Mouse (Mus musculus) kidney, postnatal 25 days (tissue): ENCODE measurements around the gene Tbc1d1.

Experiments
- DNase-seq, 2 experiments: peaks; one replicate each; pipeline ENCODE4 v3.0.0; 2021; ENCODE audit warnings: mixed read lengths in 2 of 2

The Tbc1d1 gene

DNA sequence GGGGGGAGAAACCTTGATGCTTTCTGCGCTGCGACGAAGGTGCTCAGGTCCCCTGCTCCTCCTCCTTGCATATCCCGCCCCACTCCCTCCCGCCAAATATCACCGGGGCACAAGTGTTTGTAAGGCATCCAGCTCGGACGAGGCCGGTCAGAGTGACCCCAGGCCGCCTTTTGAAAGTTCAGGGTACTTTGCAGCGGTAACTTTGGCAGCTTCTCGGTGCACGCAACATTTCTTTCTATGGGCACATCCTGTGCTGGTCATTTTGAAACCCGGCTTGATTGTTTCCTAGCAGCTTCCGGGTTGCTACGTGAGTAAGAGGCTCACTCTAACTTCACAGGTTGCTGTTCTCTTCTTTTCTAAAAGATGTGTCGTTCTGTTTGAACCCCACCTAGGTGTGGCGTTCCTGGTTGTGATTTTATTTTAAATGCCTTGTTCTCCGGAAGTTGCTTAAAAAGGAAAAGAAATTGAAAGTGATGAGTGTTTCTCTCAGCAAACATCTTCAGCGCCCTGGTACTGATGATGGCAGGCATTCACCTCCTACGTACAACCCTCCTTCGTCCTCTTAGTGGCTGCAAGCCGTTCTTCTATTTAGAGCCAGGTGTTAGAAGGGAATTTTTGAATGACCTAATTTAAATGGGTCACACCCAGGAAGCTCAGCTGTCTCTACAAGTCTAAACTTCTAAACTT is 4.7 kb downstream of the Tbc1d1 start:
- DNase-seq = peak in 1 of 2 experiments; percentile 7

DNA sequence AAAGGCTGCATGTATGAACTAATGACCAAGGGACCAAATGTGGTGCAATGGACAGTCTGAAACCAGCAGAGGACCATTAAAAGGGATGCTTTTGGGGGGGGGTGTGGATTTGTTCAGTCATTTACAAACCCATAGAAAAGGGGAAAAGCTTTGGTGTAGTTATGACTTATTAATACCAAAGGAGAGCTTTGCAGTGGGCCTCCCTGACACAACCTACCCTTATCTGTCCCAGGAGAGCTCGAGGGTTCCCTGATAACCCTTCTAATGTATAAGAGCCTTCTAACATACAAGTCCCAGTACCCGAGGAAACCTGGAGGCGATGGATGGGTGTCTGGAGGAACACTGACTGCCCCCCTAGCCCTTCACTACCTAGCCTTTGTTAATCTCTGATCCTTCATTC is 5.8 kb downstream of the Tbc1d1 start:
- no peak for DNase-seq

DNA sequence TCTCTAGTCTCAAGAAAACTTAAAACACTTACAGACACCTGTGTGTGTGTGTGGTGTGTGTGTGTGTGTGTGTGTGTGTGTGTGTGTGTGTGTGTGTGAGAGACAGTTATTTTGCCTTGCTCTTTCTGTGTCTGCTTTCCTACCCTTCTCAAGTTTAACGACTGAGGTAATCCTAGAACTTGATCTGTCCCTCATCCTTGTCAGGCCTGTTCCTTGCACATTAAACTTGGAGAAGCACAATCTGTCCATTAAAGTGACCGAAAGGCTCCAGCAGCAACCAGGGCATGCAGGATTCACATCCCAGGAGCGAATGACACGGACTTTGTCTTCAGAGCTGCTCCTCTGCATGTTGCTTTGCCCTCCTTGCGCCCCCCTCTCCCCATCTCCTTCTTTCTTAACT is 6.5 kb downstream of the Tbc1d1 start:
- no peak for DNase-seq

DNA sequence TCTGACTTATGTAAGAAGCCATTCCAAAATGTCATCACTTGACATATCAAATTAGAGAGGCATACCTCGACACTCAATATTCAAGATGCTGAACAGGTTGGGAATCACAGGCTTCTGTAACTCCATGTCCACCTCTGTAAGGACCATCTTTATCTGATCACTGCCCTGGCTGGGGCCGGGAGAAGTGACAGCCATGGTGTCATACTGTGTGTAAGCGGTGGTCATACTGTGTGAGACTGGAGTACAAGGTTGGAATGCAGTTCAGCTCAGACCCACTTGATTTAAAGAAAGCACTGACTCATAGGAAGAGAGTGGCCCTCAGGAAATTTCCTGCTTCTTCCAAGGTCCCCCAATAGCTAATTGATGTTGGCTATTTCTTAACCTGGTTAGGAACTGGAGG is 8.3 kb downstream of the Tbc1d1 start:
- DNase-seq = no peak

DNA sequence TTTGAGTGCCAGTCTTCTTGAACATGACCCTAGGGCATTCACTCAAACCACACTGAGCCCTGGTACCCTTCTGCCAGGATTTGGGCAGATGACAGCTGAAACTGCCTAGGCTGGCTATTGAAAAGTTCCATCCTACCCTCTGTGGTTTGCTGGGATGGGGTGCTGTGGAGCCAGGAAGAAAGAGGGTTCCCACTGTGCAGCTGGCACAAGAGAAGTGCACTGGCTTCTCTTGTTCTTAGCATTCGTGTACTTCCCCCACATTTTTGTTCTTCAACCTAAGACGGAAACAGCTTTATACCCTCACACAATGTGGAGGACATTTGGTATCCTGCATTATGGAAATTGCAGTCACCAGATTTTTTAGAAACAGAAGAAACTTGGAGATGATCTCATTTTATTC is 9.7 kb downstream of the Tbc1d1 start:
- DNase-seq = no peak

DNA sequence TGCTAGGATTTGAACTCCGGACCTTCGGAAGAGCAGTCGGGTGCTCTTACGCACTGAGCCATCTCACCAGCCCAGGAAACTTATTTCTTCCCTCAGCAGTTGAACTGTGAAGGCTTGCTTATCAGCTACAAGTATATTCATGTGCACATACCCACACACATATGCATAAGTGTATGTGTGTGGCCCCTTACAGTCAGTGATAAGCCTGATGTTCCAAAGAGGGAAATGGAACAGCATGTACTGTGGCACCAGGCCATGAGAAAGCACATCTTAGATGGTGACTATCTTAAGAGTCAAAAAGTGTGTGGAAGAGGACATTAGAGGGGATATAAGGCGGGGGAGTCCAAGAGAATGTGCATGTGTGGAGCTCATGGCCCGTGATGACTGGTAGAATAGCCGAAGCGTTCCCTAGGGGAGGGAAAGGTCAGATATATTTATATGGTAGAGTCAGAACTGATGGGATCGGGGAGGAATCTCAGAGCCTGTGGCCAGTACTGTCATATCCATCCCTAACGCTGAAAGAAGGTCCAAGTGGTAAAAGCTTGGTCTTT is 13.0 kb downstream of the Tbc1d1 start:
- no peak for DNase-seq

DNA sequence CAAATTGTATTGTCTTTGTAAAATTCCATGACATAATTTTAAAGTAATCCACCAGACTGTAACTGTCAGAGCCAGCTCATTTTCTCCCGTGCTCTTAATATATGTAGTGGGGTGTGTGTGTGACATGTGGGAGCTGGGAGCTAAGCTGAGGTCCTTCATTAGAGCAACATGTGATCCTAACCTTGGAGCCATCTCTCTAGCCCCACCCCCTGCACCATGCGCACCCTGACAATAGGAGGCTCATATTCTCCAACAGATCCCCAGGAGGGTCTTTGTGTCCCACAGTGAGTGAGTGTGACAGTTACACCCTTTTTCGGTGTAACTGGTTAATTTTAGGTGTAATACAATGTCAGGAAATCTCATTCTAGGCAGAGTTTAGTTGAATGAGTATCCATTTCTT is 16.8 kb downstream of the Tbc1d1 start:
- no peak for DNase-seq

DNA sequence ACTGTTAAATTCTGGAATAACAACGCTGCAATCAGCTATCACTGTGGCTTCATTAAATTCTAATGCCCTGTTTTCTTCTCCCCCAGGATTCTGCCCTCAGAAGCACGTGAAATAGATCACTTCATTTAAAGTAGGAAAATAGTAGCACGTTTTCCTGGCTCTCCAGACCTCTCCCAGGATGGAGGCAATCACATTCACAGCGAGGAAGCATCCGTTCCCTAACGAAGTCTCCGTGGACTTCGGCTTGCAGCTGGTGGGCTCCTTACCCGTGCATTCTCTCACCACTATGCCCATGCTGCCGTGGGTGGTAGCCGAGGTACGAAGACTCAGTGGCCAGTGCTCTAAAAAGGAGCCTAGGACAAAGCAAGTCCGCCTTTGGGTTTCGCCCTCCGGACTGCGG is 17.2 kb downstream of the Tbc1d1 start:
- no peak for DNase-seq

DNA sequence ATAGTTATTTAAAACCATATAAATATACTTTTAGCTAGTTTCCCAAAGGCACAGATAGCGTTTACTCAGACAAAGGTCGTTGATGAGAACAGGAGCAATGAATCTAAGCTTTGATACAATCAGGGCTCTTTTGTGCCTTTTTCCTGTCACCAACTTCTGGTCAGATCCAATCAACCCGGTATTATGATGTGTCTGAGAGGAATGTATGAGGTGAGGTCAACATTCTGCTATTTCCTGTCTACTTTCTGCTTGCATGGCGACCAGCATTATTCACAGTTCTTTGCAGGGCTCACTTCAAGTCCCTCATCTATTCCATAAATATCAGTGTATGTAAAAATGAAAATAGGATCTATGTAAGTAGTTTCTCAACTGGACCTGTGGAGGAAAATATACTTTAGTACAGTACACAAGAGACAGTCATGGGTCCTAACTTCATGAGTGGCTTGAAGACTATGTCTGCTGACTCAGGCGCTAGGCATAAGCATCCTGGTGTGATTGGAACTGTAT is 18.4 kb downstream of the Tbc1d1 start:
- no peak for DNase-seq

DNA sequence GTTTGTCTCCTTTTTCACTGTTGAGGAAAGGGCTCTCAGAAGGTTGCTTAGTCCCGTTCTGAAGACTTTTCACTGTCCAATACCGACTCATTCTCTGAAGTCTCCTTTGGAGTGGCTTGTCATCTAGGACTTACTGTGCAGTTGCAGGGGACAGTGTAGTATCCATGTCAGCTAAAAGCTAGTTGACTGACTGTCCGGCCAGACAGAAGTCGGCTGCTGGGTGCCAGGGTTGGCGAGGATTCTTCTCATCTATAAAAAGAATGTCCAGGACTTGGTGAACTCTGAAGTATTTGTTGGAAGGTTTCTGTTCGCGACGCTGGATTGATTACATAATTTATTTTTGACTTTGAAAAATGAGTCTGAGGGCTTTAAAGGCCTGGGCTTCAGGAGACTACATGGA is 24.4 kb downstream of the Tbc1d1 start:
- no peak for DNase-seq

DNA sequence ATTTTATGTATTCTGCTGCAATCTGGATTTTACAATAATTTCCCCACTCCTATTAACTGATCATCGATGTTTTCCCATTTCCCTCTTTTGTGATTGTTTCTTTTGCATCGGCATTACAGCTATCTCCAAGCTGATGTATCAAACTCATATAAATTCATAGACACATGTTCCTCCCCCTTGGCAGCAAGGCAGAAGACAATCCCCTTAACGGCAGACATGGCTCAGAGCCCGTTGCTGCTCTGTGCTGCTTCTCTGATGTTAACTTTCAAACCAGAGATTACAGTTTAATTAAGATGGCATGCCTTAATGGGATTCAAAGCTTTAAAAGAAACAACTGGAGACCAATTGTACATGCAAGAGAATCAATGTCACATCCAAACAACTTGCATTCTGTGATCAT is 27.6 kb downstream of the Tbc1d1 start:
- DNase-seq = peak; percentile 47 to 53

DNA sequence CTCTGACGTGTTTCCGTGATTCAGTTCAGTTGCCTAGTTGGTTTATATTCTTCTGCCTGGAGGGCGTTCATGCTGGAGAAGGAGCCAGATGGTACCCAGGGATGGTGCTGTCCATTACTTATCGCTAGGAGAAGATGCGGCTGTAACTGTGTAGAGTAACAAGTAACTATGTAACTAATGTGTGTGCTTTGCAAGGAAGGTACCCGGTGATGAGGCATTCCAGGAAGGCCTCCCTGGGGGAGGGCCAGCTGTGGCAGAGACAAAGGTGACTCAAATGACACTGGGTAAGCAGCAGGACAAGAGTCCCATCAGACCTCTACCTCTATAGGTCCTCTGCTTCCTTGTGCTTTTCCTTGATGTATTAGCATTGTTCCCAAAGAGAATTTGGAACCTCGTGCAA is 29.2 kb downstream of the Tbc1d1 start:
- peak; percentile 11 to 49 for DNase-seq

DNA sequence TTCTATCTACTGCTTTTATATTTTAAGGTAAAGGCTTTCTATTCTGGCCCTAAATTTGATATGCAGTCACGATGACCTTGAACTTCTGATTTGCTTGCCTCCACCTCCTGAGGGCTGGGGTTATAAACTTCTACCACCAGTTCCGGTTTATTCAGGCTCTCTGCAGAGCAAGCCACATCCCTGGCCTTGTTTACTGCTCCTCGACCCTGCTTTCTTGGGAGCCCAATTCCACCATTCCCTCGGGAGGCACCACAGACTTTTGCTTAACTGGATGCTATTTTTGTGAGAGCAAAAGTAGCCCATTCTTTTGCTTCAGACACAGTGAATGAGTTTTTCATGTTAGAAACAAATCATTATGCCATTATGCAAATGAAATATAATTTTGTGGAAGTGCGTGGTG is 30.5 kb downstream of the Tbc1d1 start:
- peak; percentile 25 to 59 for DNase-seq

DNA sequence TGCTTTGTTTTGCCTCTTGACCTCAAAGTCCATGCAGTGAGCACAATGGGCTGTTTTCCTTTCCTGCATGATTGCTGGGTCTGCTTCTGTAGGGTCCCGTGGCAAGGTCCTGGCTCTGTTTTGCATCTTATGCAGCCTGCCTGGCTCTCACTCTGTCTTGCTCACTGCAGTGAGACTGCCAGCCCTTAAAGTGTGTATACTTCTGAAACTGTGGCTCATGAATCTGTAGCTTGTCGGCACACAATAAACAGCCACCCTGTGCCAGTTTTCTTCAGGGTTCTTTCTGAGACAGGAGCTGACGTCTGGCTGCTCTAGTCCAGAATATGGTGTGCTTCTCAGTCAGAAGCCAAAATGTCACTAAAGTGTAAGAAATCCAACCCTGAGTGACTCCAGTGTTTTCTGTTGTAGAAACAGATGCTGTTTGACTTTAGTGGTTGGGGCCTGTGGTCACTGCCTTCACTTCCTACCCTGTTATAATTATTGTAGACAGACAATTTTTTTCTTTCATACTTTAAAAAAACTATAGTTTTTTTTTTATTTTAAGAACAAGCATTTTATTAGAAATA is 32.1 kb downstream of the Tbc1d1 start:
- DNase-seq = no peak

DNA sequence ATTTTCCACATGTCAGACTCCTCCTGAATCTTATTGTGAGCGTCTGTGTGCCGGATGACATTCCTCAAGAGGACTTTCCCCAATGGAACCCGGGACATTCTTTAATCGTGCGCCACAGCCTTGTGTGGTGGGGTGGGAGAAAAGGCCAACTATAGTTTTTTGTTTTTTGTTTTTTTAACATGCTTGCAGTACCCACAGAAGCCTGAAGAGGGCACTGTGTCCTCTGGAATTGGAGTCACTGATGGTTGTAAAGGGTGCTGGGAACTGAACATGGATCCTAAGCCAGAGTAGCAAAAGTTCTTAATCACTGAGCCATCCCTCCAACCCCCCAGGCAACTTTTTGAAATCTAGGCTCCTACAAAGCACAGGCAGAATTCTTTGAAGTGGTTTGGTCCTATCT is 34.8 kb downstream of the Tbc1d1 start:
- DNase-seq = no peak

DNA sequence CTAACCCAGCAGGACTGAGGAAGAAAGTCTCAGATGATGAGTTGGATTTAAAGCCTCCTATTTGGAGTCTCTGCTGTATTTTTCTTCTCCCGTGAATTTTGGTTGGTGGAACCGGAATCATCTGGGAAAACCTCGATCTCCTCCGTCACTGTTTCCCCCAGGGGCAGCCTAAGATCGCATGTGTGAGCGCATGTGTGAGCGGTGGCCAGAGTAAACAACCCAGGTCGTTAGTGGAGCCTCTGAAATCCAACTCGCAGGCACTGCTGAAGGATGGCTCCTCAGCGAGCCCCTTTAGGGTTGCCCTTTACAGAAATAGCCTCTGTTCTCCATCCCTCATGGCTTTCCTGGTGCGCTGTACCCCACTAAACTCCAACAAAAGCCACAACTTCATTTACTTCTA is 37.2 kb downstream of the Tbc1d1 start:
- peak; percentile 37 to 71 for DNase-seq

DNA sequence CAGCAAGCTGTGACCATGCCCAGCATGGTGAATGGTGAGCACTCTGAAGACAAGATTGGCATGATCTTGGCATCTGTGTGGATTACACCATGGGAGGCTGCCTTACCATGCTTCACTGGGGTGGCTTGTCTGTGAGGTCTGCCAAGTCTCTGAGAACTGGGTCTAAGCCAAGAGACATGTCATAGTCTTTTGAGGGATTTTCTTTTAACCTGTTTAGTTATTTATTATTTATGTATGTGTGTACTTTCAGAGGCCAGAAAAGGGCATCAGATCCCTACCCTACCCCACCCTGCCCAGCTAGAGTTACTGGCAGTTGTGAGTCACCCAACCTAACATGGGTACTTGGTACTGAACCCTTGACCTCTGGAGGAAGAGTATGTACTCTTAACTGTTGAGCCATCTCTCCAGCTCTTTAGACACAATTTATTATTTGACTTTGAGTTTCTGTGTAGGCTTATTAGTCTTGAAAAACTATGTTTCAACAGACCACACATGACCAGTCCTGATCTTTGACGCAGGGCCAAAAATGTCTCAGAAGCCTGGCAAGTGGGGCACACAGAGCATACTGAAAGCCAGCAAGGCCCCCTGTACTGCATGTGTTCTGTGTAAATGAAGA is 40.3 kb downstream of the Tbc1d1 start:
- peak; percentile 40 to 43 for DNase-seq

DNA sequence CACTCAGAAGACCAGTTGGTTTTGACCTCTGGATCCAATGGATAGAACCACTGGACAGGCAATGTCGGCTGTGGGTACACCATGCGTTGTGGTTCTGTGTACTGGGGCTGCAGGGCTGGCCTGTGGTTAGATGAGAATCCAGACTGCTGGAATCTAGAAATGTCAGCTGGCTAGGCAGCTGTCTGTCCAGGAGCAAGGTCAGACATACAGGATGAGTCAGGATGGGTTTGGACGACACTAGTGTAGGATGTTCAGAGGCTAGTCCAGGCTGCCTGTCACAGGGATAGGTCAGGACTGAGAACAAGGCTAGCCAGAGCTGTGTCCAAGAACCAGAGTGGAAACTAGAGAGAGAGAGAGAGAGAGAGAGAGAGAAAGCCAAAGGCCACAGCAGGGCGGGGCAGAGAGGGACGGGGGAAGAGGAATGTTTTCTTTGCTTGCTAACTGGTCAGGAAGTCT is 40.8 kb downstream of the Tbc1d1 start:
- peak; percentile 37 to 62 for DNase-seq

DNA sequence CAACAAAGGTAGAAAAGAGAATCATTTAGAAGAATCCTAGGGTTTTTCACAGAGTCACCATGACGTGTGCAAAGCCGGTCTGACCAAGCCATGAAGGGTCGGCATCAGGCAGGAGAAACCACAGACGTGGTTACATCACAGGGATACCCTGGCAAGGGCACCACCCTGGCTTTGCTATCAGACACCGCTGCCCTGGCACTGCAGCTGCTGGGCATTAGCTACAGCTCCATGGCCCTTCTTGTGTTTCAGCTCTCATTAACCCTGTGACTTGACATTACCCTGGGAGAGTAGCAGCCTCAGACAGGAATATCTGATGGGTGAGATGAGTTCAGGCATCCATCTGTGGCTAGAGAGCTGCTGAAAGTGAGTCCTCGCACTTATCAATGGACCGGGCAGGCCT is 42.5 kb downstream of the Tbc1d1 start:
- no peak for DNase-seq

DNA sequence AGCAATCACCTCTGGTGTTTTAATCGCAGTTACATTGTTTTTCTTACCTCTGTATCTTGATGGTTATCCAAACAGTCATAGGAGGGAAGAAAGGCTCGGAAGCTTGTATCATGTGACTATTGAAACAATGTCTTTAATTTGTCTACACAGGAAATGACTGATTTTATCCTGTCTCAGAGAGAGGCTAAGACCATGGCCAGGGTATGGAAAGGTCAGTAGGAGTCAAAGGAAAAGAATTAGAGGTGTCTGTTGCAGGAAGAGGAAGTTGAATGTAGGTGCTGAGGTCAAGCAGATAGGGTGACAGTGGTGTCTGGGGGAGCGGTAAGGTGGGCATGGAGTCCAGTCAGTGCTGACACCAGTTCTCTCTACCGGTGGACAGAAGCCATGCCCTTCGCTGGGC is 45.0 kb downstream of the Tbc1d1 start:
- no peak for DNase-seq

DNA sequence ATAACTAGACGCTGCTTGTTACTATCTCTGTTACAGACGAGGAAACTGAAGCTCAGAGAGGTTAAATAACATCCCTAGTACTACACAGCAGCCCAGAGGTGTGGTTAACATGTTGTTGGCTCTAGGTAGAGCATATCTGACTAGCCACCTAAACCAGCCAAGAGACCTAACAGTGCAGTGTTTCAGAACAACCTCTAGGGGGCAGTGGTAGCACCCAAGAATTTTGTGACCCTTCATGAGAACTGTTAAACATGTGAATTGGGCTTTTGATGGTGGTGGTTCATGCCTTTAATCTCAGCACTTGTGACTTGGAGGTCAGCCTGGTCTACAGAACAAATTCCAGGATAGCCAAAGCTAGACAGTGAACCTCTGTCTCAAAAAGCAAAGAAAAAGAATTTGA is 46.2 kb downstream of the Tbc1d1 start:
- DNase-seq = peak in 1 of 2 experiments; percentile 47

DNA sequence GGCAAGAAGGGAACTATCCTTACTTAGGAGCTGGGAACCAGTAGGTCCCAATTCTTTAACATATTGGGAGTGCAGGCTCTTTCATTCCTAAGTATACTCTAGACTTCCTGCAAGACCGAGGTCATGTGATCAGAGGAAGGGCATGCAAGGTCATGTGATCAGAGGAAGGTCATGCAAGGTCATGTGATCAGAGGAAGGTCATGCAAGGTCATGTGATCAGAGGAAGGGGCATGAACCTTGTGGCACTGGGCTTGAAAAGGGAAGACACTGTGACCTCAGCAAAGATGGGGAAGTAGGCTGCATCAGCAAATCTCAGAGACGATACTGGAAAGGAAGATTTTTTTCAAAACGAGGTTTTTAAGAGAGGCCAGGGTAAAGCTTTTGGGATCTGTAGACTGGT is 49.5 kb downstream of the Tbc1d1 start:
- DNase-seq = no peak

DNA sequence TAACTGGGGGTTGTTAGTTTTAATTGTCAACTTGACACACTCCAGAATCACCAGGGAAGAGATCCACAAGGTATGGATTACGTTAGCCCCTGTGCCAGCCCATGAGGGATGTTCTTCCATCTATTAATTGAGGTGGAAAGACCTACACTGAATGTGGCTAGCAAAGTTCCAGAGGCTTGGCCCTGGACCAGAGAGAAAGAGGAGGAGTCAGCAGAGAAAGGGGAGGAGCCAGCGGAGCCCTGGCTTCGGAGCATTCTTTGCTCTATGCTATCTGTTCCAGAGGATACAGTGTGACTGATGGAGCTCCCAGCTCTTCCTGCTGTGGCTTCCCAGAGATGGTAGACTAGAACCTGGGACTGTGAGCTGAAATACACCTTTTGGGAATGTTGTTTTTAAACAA is 50.3 kb downstream of the Tbc1d1 start:
- peak; percentile 65 to 66 for DNase-seq

DNA sequence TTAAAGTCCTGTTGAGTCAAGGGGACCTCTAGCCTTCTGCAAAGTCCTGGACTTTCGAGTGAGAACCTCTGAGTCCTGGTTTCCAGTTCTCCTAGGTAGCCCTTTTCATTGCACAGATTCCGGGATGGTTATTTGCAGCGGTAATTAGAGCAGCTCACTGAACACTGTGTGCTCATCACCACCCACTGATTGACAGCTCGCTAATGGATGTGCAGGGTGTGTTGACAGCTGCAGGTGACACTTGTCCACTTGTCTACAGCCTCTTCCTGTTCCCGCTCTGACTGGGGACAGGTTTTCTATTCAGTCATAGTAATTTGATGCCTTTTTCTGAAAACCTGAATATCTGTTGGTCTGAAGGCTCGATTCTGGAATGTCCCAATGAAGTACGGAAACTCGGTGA is 50.8 kb downstream of the Tbc1d1 start:
- DNase-seq = no peak
